16 mouse cellular contexts compared by ENCODE assay signal in genomic region chrX:104196561-104196960, GRCm38 (mm10). TPM values are rescaled to one million over a fixed set of nuclear protein-coding genes. Genes with fewer than 3 reads are reported as not detected.
"Had no signal": no experiment of that assay in that cellular context is flagged by ENCODE, and none has a peak within 500 bp of the region (broad histone marks: within the 10 kb centered on the region; RNA-seq: fewer than 3 reads in every experiment).

No protein-coding gene starts in this region.

- H3K36me3 ChIP-seq: liver, embryonic 15.5 days; midbrain, embryonic 10.5 days; midbrain, embryonic 12.5 days; midbrain, embryonic 15.5 days; neural tube, embryonic 12.5 days had no signal

- DNase-seq: lung, adult 18-20 months; lung, embryonic 14.5 days; lung, postnatal 10 days; lung, postnatal 4 days; right cerebral cortex, postnatal 25 days; right cerebral cortex, postnatal 4 days; spleen, adult 18-20 months; thymus, adult 2 months; thymus, postnatal 25 days; thymus, postnatal 4 days had no signal

- H3K9ac ChIP-seq: liver, embryonic 15.5 days; lung, embryonic 14.5 days; midbrain, embryonic 12.5 days; midbrain, embryonic 15.5 days; neural tube, embryonic 12.5 days had no signal

- H3K4me3 ChIP-seq: liver, embryonic 15.5 days; midbrain, embryonic 10.5 days; midbrain, embryonic 12.5 days; midbrain, embryonic 15.5 days; neural tube, embryonic 12.5 days had no signal

- H3K9me3 ChIP-seq: liver, embryonic 15.5 days; midbrain, embryonic 12.5 days; midbrain, embryonic 15.5 days; neural tube, embryonic 12.5 days had no signal

- H3K27ac ChIP-seq: liver, embryonic 15.5 days; midbrain, embryonic 10.5 days; midbrain, embryonic 12.5 days; midbrain, embryonic 15.5 days; neural tube, embryonic 12.5 days had no signal

- ATAC-seq: midbrain, embryonic 15.5 days had no signal

- H3K4me2 ChIP-seq: liver, embryonic 15.5 days; lung, embryonic 14.5 days; midbrain, embryonic 12.5 days; midbrain, embryonic 15.5 days; neural tube, embryonic 12.5 days had no signal

- H3K4me1 ChIP-seq: liver, embryonic 15.5 days; midbrain, embryonic 12.5 days; neural tube, embryonic 12.5 days had no signal

RNA-seq across cellular contexts. Expression of gene Nexmif, which starts 4.4 kb away (rescaled TPM):
- polyA plus RNA-seq: small intestine, adult 2 months had no signal
